Mouse (Mus musculus) embryonic facial prominence, embryonic 12.5 days (tissue): ENCODE data around the gene Pam. TPM values are rescaled to one million over a fixed set of nuclear protein-coding genes. Genes with fewer than 3 reads are reported as not detected.

Experiments used
- ATAC-seq: fragments of 200-750 bp; cut with Nextera tagmentation; 2 replicates; pipeline ENCODE4 v1.8.0; 2017; ENCODE audit not compliant: insufficient number of reproducible peaks, insufficient read depth, low FRiP score, low TSS enrichment
- H3K27ac ChIP-seq: fragments of 300-500 bp; sonication (generic); 2 replicates; pipeline ENCODE4 v1.5.1; 2016; ENCODE audit warnings: mild to moderate bottlenecking
- H3K27me3 ChIP-seq: fragments of 300-500 bp; sonication (generic); 2 replicates; pipeline ENCODE4 v1.6.1; 2016; ENCODE audit warnings: mild to moderate bottlenecking, moderate library complexity
- H3K36me3 ChIP-seq: fragments of 300-500 bp; sonication (generic); 2 replicates; pipeline ENCODE4 v1.6.1; 2016; ENCODE audit warnings: mild to moderate bottlenecking
- H3K4me1 ChIP-seq: fragments of 300-500 bp; sonication (generic); 2 replicates; pipeline ENCODE4 v1.6.1; 2016
- H3K4me2 ChIP-seq: fragments of 300-500 bp; sonication (generic); replicated peaks from 2 replicates; pipeline ENCODE4 v1.6.1; 2016; ENCODE audit warnings: mild to moderate bottlenecking, moderate library complexity
- H3K4me3 ChIP-seq: fragments of 300-500 bp; sonication (generic); 2 replicates; pipeline ENCODE4 v1.5.1; 2016; ENCODE audit warnings: mild to moderate bottlenecking
- H3K9ac ChIP-seq: fragments of 300-500 bp; sonication (generic); 2 replicates; pipeline ENCODE4 v1.6.1; 2016; ENCODE audit warnings: mild to moderate bottlenecking, moderate library complexity
- H3K9me3 ChIP-seq: fragments of 300-500 bp; sonication (generic); 2 replicates; pipeline ENCODE4 v1.6.1; 2016; ENCODE audit warnings: mild to moderate bottlenecking, moderate library complexity
- WGBS: fragments of 180-500 bp; shearing (Covaris S2); methylation state at CpG from one replicate; pipeline ENCODE4 v1.1.7; 2016; 5-methylcytosine and 5-hydroxymethylcytosine counted together
- polyA plus RNA-seq: library from polyadenylated mRNA; unstranded; fragments of >200 nt; fragmentation: Nextera tagmentation; extraction: Ambion mirVana; gene quantifications from 2 replicates; pipeline ENCODE4 v1.2.1, GENCODE M21; 2016

The Pam gene
- polyA plus RNA-seq, 1 experiment from 2014 or later = 35.6 TPM

GRCm38 (mm10) chr1:98053994-98054393 lies 41.5 kb downstream of the Pam start:
- H3K4me3 ChIP-seq = no peak overlapping the region
- no peak for ATAC-seq
- no peak overlapping the region for H3K9ac ChIP-seq
- no peaks in the 10 kb centered on the region for H3K36me3 ChIP-seq
- H3K9me3 ChIP-seq = no peaks in the 10 kb centered on the region
- WGBS = 35% methylated on average over 3 of the region's 3 CpGs
- no peaks in the 10 kb centered on the region for H3K27me3 ChIP-seq
- no peak overlapping the region for H3K4me2 ChIP-seq
- H3K27ac ChIP-seq = no peak overlapping the region
- H3K4me1 ChIP-seq = no peaks in the 10 kb centered on the region

DNA sequence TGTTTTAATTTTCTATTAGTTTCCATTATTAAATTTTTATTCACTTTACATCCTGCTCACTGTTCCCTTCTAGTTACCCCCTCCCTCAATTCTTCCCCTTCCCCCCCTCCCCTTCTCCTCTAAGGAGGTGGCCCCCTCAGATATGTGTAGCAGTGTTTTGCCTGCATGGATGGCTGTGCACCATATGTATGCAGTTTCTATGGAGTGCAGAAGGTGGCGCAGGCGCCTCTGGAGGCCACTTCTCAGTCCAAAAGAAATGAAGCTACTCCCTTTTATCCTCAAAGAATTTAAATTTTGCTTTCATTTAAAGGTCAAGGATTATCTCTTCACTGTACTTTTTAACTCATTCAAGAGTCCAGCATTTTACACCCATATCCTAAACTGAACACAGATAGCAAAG lies 42.0 kb downstream of the Pam start:
- Histone ChIP-seq H3K27ac (no peak overlapping the region), H3K4me3 (no peak overlapping the region), H3K9ac (no peak overlapping the region), H3K27me3 (no peaks in the 10 kb centered on the region), H3K4me2 (no peak overlapping the region), H3K36me3 (no peaks in the 10 kb centered on the region), H3K4me1 (0 out of 2 replicates have a peak, but pooled peaks cover under 1% of the 10 kb centered on the region), H3K9me3 (no peaks in the 10 kb centered on the region)
- 83% methylated on average over 2 of the region's 2 CpGs for WGBS
- ATAC-seq = no peak

DNA sequence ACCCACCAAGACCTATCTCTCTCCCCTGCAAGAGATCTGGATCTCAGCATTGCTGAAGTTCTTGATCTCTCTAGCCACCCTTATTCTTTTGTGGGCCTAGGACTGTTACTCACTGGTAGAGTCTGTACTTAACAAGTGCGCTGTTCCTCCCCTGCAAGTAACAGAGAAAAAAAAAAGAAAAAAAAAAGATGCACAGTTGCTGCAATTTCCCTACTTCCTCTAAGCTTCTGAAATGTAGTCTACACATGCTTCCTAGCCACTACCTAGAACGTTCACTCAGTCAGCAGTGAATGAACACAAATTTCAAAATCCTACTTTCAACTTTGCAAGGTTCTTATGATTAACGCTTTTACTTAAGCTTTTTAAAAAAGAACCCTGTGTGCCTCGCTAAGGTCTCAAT lies 42.7 kb downstream of the Pam start:
- Histone ChIP-seq H3K9me3 (no peaks in the 10 kb centered on the region), H3K4me1 (peaks cover 7% of the 10 kb centered on the region), H3K4me2 (no peak overlapping the region), H3K27me3 (no peaks in the 10 kb centered on the region), H3K9ac (no peak overlapping the region), H3K36me3 (no peaks in the 10 kb centered on the region), H3K27ac (no peak overlapping the region), H3K4me3 (no peak overlapping the region)
- 89% methylated on average over 4 of the region's 4 CpGs for whole genome bisulfite sequencing
- no peak for ATAC-seq

- H3K9me3 ChIP-seq = no peaks in the 10 kb centered on the region
- H3K4me3 ChIP-seq = no peak overlapping the region
- no peak overlapping the region for H3K27ac ChIP-seq
- 41% methylated on average over 3 of the region's 3 CpGs for WGBS
- H3K9ac ChIP-seq = no peak overlapping the region
- no peaks in the 10 kb centered on the region for H3K27me3 ChIP-seq
- H3K4me2 ChIP-seq = no peak overlapping the region
- no peak for ATAC-seq
- peaks cover 10% of the 10 kb centered on the region for H3K4me1 ChIP-seq
- H3K36me3 ChIP-seq = no peaks in the 10 kb centered on the region
Observed at GRCm38 (mm10) chr1:98051039-98051438, 44.4 kb downstream of the Pam start.

DNA sequence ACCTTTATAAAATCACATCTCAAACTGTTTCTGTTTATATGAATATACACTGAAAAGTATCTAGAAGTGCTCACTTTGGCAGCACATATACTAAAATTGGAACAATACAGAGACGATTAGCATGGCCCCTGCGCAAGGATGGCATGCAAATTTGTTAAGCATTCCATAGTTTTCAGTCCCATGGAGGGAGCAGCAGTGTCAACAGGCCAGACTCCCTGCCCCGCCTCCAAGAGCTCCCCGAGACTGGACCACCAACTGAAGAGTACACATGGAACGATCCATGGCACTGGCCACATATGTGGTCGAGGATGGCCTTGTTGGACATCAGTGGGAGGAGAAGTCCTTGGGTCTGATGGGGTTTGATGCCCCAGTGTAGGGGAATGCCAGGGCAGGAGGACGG lies 45.7 kb downstream of the Pam start:
- WGBS = 79% methylated on average over 7 of the region's 7 CpGs
- Histone ChIP-seq H3K36me3 (no peaks in the 10 kb centered on the region), H3K4me1 (peaks cover 10% of the 10 kb centered on the region), H3K9ac (no peak overlapping the region), H3K27me3 (no peaks in the 10 kb centered on the region), H3K4me2 (no peak overlapping the region), H3K4me3 (no peak overlapping the region), H3K9me3 (no peaks in the 10 kb centered on the region), H3K27ac (no peak overlapping the region)
- ATAC-seq = no peak

DNA sequence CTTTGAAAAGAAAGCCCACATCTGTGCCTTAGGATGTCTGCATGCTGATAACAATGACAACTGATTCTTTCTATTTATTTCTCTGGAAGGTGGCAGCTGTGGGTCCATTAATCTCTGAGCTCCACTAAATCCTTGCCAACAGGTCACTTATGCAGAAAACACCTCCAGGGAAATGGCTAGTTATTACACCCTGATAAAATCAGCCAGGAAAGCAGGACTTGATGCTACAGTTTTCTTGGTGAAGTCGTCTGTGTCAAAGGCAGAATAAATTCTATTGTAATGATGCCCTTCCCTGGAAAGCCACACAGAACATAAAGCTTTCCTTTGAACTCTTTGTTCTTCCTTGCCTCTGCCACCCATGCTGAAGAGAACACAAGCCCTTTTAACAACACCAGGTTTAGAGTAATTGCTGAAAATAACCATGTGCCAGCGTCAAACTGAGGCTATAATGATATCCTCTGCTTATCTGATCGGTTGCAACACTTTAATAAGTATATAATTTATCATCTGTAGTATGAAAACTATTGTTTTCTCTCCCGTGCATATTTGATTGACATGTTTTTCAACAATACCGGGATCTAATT lies 47.1 kb downstream of the Pam start:
- H3K27me3 ChIP-seq = no peaks in the 10 kb centered on the region
- peaks cover 10% of the 10 kb centered on the region for H3K4me1 ChIP-seq
- WGBS = 25% methylated on average over 5 of the region's 5 CpGs
- H3K4me3 ChIP-seq = no peak overlapping the region
- H3K4me2 ChIP-seq = no peak overlapping the region
- no peaks in the 10 kb centered on the region for H3K36me3 ChIP-seq
- ATAC-seq = no peak
- no peak overlapping the region for H3K9ac ChIP-seq
- no peak overlapping the region for H3K27ac ChIP-seq
- no peaks in the 10 kb centered on the region for H3K9me3 ChIP-seq

GRCm38 (mm10) chr1:98047284-98048217 lies 47.9 kb downstream of the Pam start:
- Histone ChIP-seq H3K9me3 (no peaks in the 10 kb centered on the region), H3K4me1 (peaks cover 10% of the 10 kb centered on the region), H3K36me3 (no peaks in the 10 kb centered on the region), H3K9ac (no peak overlapping the region), H3K27ac (no peak overlapping the region), H3K4me2 (0 out of 2 replicates have a peak overlapping the region, but pooled peaks have one; percentile 0), H3K27me3 (no peaks in the 10 kb centered on the region), H3K4me3 (no peak overlapping the region)
- ATAC-seq = peak; percentile 82; the same call in 1 of the 2 replicates
- 26% methylated on average over 10 of the region's 10 CpGs for WGBS

DNA sequence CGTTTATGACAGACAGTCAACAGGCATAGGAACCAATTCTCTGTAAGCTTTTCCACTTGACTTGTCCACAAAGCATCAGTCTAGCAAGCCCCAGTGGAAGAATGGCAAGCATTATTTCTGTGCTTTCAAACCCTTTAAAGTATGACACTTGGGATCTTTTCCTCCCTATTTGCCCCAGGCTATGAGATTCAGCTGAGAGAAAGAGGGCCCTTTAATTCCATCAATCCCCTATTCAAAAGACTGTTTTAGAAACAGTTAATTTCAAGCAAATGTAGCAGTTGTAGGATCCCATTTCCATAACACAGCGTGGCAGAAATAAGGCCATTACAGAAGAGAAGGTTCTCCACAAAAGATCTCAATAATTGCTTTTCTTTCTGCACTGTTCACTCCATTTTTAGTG lies 53.0 kb downstream of the Pam start:
- no peaks in the 10 kb centered on the region for H3K4me1 ChIP-seq
- no peak overlapping the region for H3K9ac ChIP-seq
- no peaks in the 10 kb centered on the region for H3K9me3 ChIP-seq
- no peaks in the 10 kb centered on the region for H3K27me3 ChIP-seq
- 23% methylated on average over 2 of the region's 2 CpGs for WGBS
- H3K27ac ChIP-seq = no peak overlapping the region
- H3K4me3 ChIP-seq = no peak overlapping the region
- no peak overlapping the region for H3K4me2 ChIP-seq
- ATAC-seq = no peak
- no peaks in the 10 kb centered on the region for H3K36me3 ChIP-seq

DNA sequence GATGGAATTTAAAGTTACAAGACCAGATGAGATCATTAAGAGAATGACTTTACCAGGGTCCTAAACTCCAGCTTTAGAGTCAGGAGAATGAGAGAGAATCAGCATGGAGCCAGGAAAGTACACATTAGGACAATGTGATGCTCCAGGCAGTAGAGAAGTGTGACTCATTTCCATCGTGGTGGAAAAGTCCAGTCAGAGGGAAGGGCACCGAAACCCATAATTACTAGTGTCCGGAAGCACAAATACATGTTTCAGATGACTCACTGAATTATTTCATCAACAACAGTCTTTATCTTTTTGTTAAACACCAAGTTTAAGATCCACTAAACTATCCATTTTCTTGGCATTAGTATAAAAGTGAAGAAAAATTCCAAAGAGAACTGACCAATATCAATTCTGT lies 57.2 kb downstream of the Pam start:
- H3K4me3 ChIP-seq = no peak overlapping the region
- ATAC-seq = no peak
- H3K9me3 ChIP-seq = no peaks in the 10 kb centered on the region
- no peak overlapping the region for H3K27ac ChIP-seq
- no peaks in the 10 kb centered on the region for H3K4me1 ChIP-seq
- H3K4me2 ChIP-seq = no peak overlapping the region
- H3K36me3 ChIP-seq = no peaks in the 10 kb centered on the region
- 75% methylated on average over 3 of the region's 3 CpGs for whole genome bisulfite sequencing
- no peak overlapping the region for H3K9ac ChIP-seq
- no peaks in the 10 kb centered on the region for H3K27me3 ChIP-seq

GRCm38 (mm10) chr1:98035736-98036135 lies 59.7 kb downstream of the Pam start:
- H3K9ac ChIP-seq = no peak overlapping the region
- no peaks in the 10 kb centered on the region for H3K27me3 ChIP-seq
- no peaks in the 10 kb centered on the region for H3K9me3 ChIP-seq
- 68% methylated on average over 2 of the region's 2 CpGs for WGBS
- no peaks in the 10 kb centered on the region for H3K4me1 ChIP-seq
- H3K27ac ChIP-seq = no peak overlapping the region
- no peak for ATAC-seq
- H3K4me2 ChIP-seq = no peak overlapping the region
- no peaks in the 10 kb centered on the region for H3K36me3 ChIP-seq
- H3K4me3 ChIP-seq = no peak overlapping the region

DNA sequence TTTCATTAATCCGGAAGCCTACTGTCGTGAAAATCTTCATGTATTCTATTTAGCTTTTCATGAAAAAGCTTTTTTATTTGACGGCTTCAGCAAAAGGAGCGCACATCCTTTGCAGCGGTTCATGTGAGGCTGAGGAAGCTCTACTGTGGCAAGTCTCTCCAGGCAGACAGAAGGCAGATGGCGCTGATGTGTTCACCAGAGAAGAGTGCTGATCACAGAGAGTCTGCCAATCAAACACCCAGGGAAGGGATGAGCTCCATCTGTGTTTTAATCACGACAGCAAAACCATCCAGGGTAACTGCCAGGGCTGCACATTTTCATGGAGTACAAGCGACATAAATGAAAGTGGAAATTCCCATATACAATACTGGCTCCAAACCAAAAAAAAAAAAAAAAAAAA lies 63.6 kb downstream of the Pam start:
- Histone ChIP-seq H3K36me3 (no peaks in the 10 kb centered on the region), H3K27me3 (no peaks in the 10 kb centered on the region), H3K27ac (no peak overlapping the region), H3K4me1 (no peaks in the 10 kb centered on the region), H3K9me3 (no peaks in the 10 kb centered on the region), H3K4me3 (no peak overlapping the region), H3K9ac (no peak overlapping the region), H3K4me2 (no peak overlapping the region)
- WGBS = 85% methylated on average over 8 of the region's 8 CpGs
- no peak for ATAC-seq

GRCm38 (mm10) chr1:98029025-98029424 lies 66.4 kb downstream of the Pam start:
- no peaks in the 10 kb centered on the region for H3K27me3 ChIP-seq
- H3K4me3 ChIP-seq = no peak overlapping the region
- no peaks in the 10 kb centered on the region for H3K4me1 ChIP-seq
- ATAC-seq = no peak
- no peaks in the 10 kb centered on the region for H3K9me3 ChIP-seq
- H3K9ac ChIP-seq = no peak overlapping the region
- 86% methylated on average over 5 of the region's 5 CpGs for WGBS
- no peak overlapping the region for H3K4me2 ChIP-seq
- H3K27ac ChIP-seq = no peak overlapping the region
- H3K36me3 ChIP-seq = no peaks in the 10 kb centered on the region
